Mouse (Mus musculus): ENCODE data around the gene Tkt.

DNA sequence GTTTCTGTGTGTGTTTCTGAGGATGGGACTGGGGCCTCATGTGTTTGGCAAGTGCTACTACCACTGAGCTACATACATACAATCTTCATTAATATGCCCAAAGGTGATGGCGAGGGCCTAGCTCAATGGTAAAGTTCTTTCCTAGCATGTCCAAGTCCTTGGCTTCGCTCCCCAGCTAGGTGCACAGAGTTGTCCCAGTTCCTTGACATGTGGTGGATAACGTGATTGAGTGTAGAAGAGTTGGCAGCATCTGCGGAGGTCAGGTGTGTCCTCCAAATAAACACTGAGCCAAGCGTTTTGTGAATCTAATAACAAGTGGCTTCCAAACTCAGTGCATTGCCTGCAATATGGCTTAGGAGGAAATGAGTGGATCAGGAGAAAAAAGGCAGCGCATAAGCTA lies 18.2 kb downstream of the Tkt start:
- no peak for TF ChIP-seq POLR2A (IDR thresholded peaks at IDR 0.05; ENCODE audit: low read depth, low read length)
- TF ChIP-seq CTCF (conservative IDR thresholded peaks at IDR 0.05; ENCODE audit: insufficient read depth, insufficient read length, low read depth, low read length), result no peak
